Mouse (Mus musculus) thymus, adult 2 months (tissue): ENCODE data around the gene Fga.

Experiments
- CTCF ChIP-seq: fragments of 200-500 bp; IDR thresholded peaks from 2 replicates; pipeline ENCODE4 v1.5.1; 2012; ENCODE audit warnings: mild to moderate bottlenecking, control low read depth, low read length, moderate library complexity, borderline replicate concordance; ENCODE audit not compliant: control insufficient read depth, poor library complexity, insufficient read depth; ENCODE audit errors: extremely low read depth
- POLR2A ChIP-seq: fragments of 200-500 bp; IDR thresholded peaks from 2 replicates; pipeline ENCODE4 v1.6.1; 2012; ENCODE audit warnings: mild to moderate bottlenecking, low read length, control low read depth, moderate library complexity; ENCODE audit not compliant: control insufficient read depth, poor library complexity, insufficient read depth; ENCODE audit errors: extremely low read depth

- no peak for TF ChIP-seq POLR2A
- TF ChIP-seq CTCF, result no peak
Measured at GRCm38 (mm10) chr3:83025036-83025435, 840 bp upstream of the Fga start.
